Mouse (Mus musculus) heart, adult 2 months (tissue): ENCODE data around the gene Zfp64.

Source experiments
- CTCF ChIP-seq: fragments of 200-600 bp; IDR thresholded peaks from 2 replicates; pipeline ENCODE4 v1.8.1; 2022; ENCODE audit warnings: antibody characterized with exemption, mild to moderate bottlenecking, moderate library complexity
- EP300 ChIP-seq: fragments of 200-500 bp; IDR thresholded peaks from 2 replicates; pipeline ENCODE4 v1.6.1; 2011; ENCODE audit warnings: low read depth, low read length, control low read depth; ENCODE audit not compliant: insufficient read depth
- POLR2A ChIP-seq: fragments of 200-500 bp; IDR thresholded peaks from 2 replicates; pipeline ENCODE4 v1.6.1; 2011; ENCODE audit warnings: mild to moderate bottlenecking, low read depth, low read length, control low read depth; ENCODE audit not compliant: insufficient read depth

- TF ChIP-seq EP300 (no peak), CTCF (no peak), POLR2A (no peak)
Observed at GRCm38 (mm10) chr2:168954376-168954775, 1.0 kb downstream of the Zfp64 start.
